Mouse (Mus musculus): ENCODE data around the gene Iqschfp.

GRCm38 (mm10) chr3:68453719-68454455 lies 561.9 kb downstream of the Iqschfp start:
- TF ChIP-seq POLR2A (IDR thresholded peaks at IDR 0.05; ENCODE audit: extremely low read depth, insufficient read depth, low read length), result no peak
- TF ChIP-seq CTCF (IDR thresholded peaks at IDR 0.05; ENCODE audit: low read depth, low read length), result no peak
